Mouse (Mus musculus) MEL-GATA-1-ER (cell line): ENCODE data around the gene BC037034.
"Not testable (repeated sequence)": the region's sequence is repeated elsewhere in the genome, so short reads cannot be mapped to it uniquely, and the experiment has no call there.

Source experiments
- DNase-seq: peaks from one replicate; pipeline ENCODE4 v3.0.0-alpha.2; 2012; ENCODE audit warnings: low read depth; ENCODE audit errors: extremely low read depth

The BC037034 gene

DNA sequence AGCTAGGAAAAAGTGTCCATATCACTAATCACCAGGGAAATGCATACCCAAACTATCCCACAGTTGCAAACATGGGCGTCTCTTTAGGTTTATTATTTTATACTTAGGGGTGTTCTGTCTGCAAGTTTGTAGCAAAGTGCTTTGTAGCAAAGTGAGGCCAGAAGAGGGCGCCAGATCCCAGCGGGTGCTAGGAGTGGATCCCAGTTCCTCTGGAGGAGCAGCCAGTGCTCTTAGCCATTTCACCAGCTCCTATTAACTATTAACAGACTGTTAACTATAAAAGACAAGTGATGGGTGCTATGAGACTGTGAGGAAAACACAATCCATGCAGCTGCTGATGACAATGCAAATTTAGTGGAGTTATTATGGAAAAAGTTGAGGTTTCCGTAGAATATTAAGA lies 41.7 kb downstream of the BC037034 start:
- peak; percentile 67 for DNase-seq

DNA sequence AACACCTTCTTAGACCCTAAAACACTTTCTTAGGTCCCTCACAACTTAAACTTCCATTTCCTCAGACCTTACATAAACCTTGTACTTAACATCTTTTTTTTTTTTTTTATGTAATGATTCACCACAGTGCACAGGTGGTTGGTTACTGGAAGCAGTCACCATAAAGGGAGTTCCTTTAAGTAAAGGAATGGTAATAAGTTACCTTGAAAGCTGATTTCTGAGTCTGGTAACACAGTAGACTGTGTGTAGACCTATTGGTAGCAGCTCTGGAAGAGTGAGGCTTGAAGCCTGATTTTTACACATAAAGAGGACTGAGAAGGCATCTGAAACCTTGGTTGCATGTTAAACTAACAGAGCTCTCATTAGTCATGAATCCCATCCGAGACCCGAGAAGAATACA lies 44.0 kb downstream of the BC037034 start:
- DNase-seq, result no peak

DNA sequence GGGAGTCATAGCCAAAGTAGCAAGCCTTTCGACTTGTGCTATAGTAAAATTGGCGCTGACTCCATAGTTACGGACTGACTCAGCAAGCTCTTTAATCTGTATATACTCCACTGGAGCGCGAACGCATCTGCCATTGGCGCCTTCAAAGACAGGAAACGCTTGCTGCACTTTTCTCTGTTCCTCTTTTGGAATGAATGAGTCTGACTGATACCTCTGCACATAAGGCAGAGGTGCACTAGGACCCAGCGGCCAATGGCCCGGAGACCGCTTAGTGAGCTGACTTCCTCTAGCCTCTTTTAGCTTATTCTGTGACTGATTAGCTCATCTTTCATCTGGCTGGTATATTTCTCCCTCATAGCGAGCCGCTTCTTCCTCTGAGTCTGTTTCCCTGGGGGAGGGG lies 47.2 kb downstream of the BC037034 start:
- DNase-seq, result not testable (repeated sequence)
